Mouse (Mus musculus): ENCODE data around the gene Sorbs1. TPM values are rescaled to one million over a fixed set of nuclear protein-coding genes. Genes with fewer than 3 reads are reported as not detected.

Sorbs1 gene
- total RNA-seq, 2 experiments from 2014 or later = 523 to 539 TPM

DNA sequence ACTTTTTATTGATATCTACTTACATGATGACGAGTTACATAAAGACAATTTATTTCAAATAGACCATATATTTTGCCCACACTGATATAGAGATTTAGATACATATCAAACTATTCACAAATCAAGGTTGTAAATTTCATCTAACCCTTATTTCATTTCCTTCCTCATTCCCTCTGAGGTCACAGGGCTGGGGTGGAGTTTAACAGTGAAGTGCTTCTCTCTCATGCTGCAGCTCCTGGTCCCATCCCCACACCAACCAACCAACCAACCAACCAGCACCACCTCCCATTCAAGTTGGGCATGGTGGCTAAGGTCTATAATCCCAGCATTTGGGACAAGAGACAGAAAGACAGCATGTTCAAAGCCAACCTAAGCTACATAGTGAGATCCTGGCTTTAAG, 97.9 kb downstream of the Sorbs1 start:
- no peak for DNase-seq
- intact Hi-C loops (cut with DNase I) = no loop called here

DNA sequence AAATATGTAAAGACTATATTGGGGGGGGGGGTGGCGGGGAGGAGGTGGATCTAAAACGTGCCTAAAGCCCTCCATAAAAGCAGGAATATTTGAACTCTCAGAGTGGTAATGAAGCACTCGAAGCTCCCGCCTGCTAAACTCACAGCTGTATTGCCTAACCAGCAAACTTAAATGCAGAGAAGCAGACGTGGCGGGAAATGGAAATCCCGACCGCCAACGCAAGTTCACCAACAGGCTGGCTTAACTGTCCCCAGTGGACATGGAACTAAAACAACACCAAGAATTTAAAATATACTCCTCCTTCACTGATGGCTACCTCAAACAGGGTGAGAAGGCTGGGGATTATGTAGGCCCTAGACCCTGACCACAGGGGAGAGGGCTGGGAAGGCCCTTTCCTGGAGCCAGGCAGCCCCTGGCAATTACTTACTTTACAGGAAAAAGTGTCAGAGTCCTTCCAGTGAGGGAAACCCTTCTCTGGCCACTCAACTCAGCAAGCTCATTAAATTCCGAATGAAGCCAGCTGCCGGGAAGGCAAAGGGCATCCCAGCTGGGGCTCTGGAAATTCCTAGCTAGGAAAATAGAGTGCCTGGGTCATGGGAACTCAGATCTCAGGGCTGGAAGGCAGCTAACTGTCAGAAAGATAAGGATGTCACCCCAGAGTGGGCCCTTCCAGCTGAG, 98.6 kb downstream of the Sorbs1 start:
- DNase-seq = no peak
- intact Hi-C loops (cut with DNase I) = no loop called here

DNA sequence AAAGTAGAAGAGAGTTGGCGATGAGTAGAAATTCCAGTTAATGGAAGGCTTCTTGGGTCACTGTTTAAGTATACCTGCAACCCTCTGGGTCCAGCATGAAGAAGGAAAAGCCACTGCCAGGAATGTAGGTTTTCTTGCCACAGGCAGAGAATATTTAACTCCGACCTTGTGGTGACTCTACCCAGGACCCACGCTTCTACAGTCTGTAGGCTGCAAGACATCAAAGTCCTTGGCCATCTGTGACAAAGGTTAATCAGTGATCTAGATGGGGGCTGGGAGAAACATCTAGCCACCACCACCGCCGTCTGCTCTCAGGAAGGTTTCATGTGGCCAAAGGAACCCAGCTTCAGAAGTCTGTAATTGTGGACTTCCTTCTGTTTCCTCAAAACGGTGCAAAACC, 99.2 kb downstream of the Sorbs1 start:
- DNase-seq = no peak
- intact Hi-C loops (cut with DNase I) = no loop called here

DNA sequence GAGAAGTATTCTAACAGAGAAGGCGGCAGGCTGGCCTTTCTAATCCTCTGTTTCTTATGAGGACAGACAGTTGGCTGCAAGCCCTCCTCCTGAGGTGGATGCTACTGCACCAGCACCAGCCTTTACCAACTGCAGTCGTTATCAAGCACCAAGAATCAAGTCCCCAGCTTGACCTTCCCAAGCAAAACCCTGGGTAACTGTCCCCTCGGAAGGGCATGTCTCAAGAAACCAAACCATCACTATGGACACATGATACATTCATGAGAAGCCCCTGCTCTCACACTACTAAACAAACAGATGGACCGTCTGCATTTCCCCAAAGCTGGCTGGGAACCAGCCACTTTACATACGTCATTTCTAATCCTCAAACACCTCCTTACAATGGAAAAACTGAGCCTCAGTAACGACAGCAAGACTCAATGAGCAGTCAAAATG, 102.2 kb downstream of the Sorbs1 start:
- DNase-seq = no peak
- intact Hi-C loops (cut with DNase I) = no loop called here

DNA sequence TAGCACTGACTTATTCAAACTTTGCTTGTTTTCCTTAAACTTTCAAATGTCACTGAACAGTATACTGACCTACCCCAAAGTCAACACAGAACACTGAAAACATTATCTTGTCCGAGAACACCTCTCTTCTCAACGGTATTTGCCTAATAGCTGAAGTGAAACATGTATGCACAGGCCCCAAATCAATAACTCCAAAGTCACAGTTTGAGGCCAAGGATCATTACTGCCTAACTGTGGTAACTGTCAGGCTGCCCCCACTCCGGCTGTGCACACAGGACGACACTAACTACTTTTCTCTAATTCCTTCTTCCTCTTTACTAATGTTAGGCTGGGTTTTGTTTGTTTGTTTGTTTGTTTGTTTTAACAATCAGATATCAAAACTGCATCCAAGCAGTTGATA, 103.1 kb downstream of the Sorbs1 start:
- DNase-seq = no peak
- intact Hi-C loops (cut with DNase I) = no loop called here

DNA sequence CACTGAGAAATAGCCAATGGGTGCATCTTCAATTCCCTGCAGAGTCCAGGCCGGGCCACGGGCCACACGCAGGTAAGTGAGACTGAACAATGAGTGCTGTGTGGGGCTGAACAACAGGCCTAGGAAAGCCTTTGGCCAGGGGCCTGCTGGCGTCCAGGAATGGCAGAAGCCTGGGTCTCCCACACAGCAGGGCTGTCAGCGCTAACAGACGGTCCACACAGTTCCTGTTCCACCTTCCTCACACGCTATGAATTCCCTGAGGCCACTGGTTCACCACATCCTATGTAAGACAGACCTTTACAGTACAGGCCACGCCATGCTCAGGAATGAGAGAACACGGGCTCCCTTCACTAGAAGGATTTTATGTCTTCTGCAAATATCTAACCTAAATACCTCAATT, 103.5 kb downstream of the Sorbs1 start:
- DNase-seq = peak in 1 of 2 experiments; percentile 55
- intact Hi-C loops (cut with DNase I) = no loop called here

DNA sequence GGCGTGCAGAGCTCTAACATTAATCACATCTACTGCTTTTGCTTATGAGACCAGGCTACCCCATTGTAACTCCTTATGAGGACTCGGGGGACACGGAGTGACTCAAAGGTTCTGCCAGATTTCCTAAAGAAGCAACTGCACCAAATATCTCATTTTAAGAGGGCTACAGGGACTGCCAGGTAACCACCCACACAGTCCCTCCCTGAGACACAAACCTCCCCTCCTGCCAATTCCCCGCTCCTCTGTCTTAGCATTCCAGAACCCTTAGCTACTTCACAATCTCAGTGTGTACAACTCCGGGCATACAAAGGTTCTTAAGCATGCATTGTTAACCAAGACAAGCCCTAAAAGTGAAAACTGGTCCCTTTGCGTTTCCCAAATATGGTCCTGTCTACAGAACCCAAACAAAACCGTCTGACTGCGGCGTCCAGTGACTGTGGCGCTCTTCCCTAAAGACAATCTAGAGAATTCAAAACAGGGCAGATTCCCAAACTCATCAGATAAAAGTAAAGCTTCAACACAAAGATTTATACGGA, 104.0 kb downstream of the Sorbs1 start:
- intact Hi-C loops (cut with DNase I) = no loop called here
- no peak for DNase-seq

DNA sequence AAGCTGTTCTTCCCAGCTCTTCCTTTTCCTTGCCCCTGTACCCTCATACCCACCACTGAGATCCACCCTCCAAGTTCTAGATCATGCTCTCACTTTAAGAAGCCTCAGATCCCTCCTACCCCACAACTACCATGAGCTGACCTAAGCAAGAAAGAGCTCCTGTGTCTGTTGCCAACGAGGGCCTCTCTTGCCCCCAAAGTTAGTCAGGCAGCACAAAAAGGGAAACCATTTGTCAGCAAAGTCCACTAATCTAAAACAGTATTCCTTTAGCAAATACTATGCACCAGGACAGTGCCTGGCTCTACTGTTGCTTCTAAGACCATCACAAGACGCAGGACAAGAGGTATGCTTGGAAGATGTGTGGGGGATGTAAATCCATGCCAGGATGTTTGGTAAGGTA, 106.4 kb downstream of the Sorbs1 start:
- intact Hi-C loops (cut with DNase I) = no loop called here

DNA sequence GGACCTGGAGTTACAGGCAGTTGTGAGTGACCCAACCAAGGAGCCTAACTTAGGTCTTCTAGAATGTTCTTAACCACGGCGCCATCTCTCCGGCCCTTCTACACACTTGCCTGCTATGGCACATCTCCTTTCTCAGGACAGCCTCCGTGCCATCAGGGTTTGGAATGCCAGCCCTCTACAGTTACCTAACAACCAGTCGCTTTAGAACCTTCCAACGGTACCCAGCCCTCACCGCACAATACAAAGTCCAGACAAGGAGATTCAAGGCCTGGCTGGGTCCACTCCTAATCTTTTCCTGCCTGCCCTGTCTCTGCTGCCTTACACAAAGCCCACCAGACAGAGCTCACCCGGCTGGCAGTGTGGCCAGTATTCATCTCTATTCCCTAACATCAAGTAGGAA, 106.9 kb downstream of the Sorbs1 start:
- no peak for DNase-seq
- intact Hi-C loops (cut with DNase I) = no loop called here

More for the DNA sequence above, 106.4 kb downstream of the Sorbs1 start:
- DNase-seq = no peak

DNA sequence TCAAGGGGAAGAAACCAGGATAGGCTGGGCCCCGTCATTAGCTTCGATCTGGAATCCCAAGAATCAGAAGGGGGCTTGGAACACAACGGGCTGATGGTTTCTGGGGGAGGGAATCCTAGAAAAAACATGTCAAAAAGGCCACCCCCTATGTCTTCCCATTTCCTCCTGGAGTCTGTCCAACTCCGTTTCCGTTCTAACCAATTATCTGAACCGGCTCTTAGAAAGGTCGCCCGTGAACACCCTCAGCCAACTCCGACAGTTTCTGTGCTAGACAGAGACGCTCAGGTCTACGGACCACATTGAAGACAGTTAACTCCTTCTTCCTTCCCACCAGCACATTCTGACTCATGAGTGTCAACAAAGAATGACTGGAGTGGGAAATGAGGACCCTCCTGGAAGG, 107.8 kb downstream of the Sorbs1 start:
- intact Hi-C loops (cut with DNase I) = no loop called here
- peak in 1 of 2 experiments; percentile 58 for DNase-seq

DNA sequence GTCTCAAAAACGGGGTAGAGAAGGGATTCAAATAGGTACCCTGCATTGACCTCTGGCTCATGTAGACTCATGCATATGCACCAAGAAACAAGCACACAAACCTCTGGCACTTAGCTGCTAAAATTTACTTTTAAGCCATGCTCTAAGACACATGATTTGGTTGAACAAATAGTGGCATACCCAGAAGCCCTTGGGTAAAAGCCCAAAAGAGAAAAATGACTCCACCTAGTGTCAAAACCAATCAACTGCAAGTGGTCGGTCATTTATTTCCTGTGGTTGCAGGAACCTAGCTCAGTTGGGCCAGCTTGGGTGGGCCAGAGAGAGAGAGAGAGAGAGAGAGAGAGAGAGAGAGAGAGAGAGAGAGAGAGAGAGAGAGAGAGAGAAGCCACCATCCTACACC, 109.0 kb downstream of the Sorbs1 start:
- no peak for DNase-seq
- intact Hi-C loops (cut with DNase I) = no loop called here

DNA sequence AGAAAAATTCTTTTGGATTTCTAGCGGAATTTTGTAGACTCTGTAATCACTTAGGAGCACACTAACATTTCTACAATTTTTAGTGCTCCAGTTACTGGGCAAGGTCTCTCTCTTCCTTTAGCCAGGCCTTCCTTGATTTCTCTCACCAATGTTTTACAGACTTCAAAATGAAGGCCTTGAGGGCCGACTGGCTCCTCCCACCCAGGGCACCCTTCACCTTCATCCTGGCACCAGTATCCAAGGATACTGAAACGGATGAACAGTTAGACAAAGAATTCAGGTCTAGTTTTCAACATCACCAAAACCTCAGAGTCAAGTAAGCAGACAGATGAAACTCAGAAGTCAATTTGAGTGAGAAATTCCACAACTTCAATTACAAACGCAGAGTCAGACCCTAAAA, 109.6 kb downstream of the Sorbs1 start:
- DNase-seq = no peak
- intact Hi-C loops (cut with DNase I) = no loop called here

DNA sequence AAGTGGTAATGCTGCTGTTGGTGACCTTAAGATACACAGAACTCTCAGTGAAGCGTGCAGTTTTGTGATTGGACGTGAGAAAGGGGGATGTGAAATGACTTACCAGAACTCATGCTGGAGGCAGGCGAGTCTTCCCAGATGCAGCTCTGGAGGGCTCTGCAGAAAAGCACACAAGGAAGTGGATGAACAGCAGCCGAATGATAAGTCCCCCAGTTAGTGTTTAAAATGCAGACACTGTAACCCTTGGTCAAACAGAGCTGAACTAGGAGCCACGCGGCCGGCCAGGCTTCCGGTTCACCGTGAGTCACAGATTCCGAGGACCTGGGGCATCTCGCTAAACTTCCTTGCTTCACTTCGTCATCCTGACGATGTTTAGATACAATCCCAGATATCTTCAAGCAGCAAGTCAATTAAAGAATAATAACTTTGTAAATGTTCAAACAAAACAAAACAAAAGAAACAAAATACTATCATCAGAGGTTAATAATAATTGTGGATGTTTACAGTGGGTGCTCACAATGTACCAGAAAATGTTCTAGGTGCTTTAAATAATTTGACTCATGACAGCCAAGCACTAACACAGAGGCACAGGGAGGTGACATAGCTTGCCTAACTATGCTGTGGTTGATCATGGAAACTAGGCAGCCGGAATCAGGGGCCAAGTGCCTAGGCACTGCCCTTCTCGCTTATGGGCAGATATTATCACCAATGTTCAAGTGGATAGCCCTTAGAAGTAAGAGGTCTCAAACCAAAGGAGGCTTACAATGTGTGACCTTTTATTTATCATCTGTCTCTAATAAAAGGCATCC, 111.2 kb downstream of the Sorbs1 start:
- intact Hi-C loops (cut with DNase I) = no loop called here
- DNase-seq = no peak

DNA sequence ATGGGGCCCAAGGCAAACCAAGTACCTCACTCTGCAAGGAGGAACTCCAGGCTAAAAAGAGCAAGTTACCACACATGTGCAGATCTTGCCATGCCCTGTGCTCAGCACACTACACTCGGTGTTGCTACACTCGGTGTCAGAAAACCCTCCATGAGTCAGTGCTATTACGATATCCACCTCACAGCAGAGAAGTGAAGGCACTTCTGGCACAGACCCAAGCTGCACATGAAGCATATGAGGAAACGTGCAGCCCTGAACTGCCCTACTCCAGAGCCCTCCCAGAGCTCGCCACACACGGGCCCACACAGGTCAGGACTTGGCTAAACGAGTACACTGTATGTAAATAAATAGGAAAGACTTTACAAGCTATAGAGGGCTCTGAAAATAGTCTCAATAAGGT, 112.4 kb downstream of the Sorbs1 start:
- intact Hi-C loops (cut with DNase I) = no loop called here
- peak in 1 of 2 experiments; percentile 42 for DNase-seq

DNA sequence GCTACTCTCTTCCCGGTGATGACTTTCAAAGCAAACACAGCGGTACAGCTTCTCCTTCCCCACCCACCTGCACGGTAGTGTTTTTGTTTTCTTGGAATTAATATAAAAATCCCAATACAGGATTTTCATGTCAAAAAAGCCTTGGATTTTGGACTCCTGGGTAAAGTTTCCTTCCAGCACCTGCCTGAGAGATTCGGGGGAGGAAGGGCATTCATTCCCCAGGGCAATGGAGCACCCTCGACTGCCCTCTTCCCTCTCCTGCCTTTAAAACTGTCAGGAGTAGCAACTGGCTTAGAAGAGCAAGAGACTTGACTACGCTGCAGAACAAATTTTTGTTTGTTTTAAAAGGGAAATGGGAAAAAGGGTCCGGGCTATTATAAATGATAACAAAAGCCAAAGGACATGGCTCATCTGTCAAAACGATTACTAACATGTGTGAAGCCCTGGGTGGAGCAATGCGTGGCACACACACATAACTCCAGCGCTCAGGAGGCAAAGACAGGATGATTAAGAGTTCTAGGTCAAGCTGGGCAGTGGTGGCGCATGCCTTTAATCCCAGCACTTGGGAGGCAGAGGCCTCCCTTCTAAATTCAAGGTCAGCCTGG, 113.1 kb downstream of the Sorbs1 start:
- DNase-seq = no peak
- intact Hi-C loops (cut with DNase I) = no loop called here

DNA sequence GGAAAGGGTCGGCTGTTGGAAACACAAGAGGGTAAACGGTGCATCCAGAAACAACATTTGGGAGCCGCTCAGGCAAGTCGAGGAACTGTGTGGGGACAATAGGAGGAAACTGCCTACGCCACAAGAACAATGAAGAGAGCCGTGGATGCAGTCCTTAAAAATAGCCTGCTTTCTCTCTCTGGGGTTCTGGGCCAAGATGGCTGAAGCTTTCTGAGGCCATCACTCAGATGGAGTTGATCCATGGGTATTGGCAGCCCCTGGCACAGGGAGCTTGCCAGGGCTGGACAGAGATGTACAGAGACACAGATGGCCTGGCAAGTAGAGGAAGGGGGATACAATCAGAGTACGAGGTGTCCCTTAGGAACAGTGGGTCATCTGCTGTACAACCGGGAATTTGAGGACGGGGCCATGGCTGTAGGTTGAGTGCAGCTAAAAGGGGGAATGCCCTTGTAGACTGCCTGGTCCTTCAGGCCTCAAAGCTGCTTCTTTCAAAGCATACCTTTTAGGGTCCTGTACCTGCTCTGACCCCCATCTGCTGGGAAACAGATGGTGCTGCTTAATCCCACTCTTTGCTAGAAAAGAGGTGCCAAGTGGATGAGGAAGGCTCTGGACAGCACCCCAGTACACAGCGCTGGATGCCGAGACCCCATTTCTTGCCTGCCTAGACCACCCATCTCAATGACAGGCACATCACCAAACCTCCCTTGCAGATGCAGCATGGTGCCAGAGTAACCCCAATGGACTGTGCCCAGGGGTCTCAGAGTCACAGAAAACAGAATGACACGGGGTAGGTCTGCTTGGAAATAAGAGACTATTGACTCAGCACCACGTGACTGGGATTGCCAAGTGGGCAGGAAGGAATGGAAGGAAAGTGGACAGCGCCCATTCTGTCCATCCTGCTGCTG, 117.6 kb downstream of the Sorbs1 start:
- DNase-seq = peak; percentile 36 to 43
- intact Hi-C loops (cut with DNase I) = loop anchor here (1.0 to 2.0 kb wide), 2 partner anchors 41 to 117 kb away; partner anchors contain the start of gene Sorbs1

DNA sequence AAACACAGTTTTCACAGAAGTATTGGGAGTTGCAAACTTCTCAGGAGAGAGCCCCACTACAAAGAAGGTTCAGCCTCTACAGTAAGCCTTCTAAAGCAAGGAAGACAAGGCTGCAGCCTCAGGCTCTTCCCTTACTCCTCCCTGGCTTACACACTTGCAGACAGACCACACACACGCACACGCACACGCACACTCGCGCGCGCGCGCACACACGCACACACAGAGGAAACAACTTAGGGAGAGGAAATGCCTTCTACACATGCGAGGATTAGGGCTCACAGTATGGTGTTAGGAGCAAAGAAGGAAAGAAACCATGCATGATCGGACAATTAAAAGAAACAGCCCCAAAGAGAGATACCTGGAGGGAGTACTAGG, 118.3 kb downstream of the Sorbs1 start:
- no peak for DNase-seq
- intact Hi-C loops (cut with DNase I) = loop anchor here (1.0 to 2.0 kb wide), 2 partner anchors 42 to 117 kb away; partner anchors contain the start of gene Sorbs1

DNA sequence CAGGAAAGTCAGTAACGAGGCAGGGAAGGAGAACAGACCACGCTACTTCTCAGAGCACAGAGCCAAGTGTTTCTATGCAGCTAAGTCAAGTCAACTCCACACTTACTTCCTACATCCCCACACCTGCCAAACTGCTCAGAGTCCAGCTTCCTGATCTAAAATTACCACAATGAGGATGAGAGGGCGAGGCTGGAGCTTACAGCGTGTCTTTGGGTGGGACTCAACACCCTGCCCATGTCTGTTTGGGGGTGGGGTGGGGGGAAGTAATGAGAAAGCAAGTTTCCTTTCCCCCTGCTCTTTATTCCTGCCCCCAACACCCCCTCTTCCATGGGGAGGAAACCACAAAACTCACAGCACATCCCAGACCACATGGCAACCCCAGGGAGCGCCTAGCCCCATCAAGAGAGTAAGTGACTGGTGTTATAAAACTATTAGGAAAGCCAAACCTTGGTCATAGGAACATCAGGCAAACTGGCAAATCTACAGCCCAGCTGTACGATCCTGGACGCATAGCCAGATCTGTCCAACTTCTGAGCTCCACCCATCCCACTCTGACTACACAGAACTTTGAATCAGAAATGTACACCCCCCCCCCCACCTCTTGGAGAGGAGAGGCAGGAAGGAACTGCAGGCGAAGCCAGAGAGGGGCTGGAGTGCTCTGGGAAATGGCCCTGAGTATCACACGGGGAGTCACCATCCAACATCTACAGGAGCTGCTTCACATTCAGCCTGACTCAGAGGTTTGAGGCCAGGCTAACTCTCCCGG, 118.8 kb downstream of the Sorbs1 start:
- DNase-seq = peak; percentile 47
- intact Hi-C loops (cut with DNase I) = loop anchor here (1.0 to 2.0 kb wide), 2 partner anchors 43 to 118 kb away; partner anchors contain the start of gene Sorbs1

DNA sequence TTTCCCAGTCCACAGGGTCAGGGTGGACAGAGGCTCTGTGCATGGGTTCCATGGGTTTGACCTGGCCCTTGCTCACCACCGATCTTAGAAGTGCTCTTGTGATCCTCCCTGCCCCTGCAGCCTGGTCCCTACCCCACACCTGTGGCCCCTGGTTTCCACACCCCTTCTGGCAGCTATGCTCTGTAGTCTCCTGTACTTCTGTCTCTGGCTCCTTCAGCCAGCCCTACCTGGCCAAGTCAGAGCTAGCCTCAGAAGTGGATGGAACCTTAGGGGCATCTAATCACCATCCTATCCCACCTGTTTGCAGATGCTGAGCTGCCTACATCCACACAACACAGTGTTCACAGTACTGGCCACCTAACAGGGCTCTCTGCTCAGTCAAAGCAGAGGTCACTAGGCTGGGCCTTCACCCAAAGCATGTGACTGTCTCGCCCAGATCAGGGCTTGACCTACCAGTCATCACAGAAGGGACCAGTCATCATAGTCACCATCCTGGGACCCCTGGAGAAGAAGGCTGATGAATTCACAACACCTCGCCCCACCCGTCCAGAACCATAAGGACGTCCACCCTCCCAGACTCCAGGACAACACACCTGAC, 120.7 kb downstream of the Sorbs1 start:
- intact Hi-C loops (cut with DNase I) = no loop called here
- no peak for DNase-seq

Measured in heart, postnatal 14 days (tissue).